Mouse (Mus musculus) limb, embryonic 13.5 days (tissue): ENCODE data around the gene Hecw2. TPM values are rescaled to one million over a fixed set of nuclear protein-coding genes. Genes with fewer than 3 reads are reported as not detected.

Experiments used
- ATAC-seq: fragments of 200-750 bp; cut with Nextera tagmentation; 2 replicates; pipeline ENCODE4 v1.8.0; 2017; ENCODE audit warnings: low read depth, moderate number of reproducible peaks, moderate TSS enrichment; ENCODE audit not compliant: low FRiP score
- H3K27ac ChIP-seq: fragments of 300-500 bp; sonication (generic); 2 replicates; pipeline ENCODE4 v1.5.1; 2015; ENCODE audit warnings: inconsistent platforms, mild to moderate bottlenecking, moderate library complexity
- H3K27me3 ChIP-seq: fragments of 300-500 bp; sonication (generic); 2 replicates; pipeline ENCODE4 v1.6.1; 2015; ENCODE audit warnings: mild to moderate bottlenecking, inconsistent platforms
- H3K36me3 ChIP-seq: fragments of 300-500 bp; sonication (generic); 2 replicates; pipeline ENCODE4 v1.6.1; 2015; ENCODE audit warnings: inconsistent platforms, mild to moderate bottlenecking, moderate library complexity
- H3K4me1 ChIP-seq: fragments of 300-500 bp; sonication (generic); 2 replicates; pipeline ENCODE4 v1.6.1; 2015; ENCODE audit warnings: inconsistent platforms
- H3K4me2 ChIP-seq: fragments of 300-500 bp; sonication (generic); replicated peaks from 2 replicates; pipeline ENCODE4 v1.6.1; 2015; ENCODE audit warnings: inconsistent platforms, mild to moderate bottlenecking, moderate library complexity
- H3K4me3 ChIP-seq: fragments of 300-500 bp; sonication (generic); 2 replicates; pipeline ENCODE4 v1.5.1; 2015; ENCODE audit warnings: moderate library complexity, mild to moderate bottlenecking, inconsistent platforms
- H3K9ac ChIP-seq: fragments of 300-500 bp; sonication (generic); 2 replicates; pipeline ENCODE4 v1.6.1; 2015; ENCODE audit warnings: mild to moderate bottlenecking, inconsistent platforms
- H3K9me3 ChIP-seq: fragments of 300-500 bp; sonication (generic); 2 replicates; pipeline ENCODE4 v1.6.1; 2016; ENCODE audit warnings: inconsistent platforms
- WGBS: fragments of 180-500 bp; shearing (Covaris S2); methylation state at CpG from one replicate; pipeline ENCODE4 v1.1.7; 2015; 5-methylcytosine and 5-hydroxymethylcytosine counted together
- polyA plus RNA-seq: library from polyadenylated mRNA; unstranded; fragments of >200 nt; fragmentation: Nextera tagmentation; extraction: Ambion mirVana; gene quantifications from 2 replicates; pipeline ENCODE4 v1.2.1, GENCODE M21; 2015

Gene Hecw2
- polyA plus RNA-seq, 1 experiment from 2014 or later = 3.7 TPM

GRCm38 (mm10) chr1:54109255-54109654 is 85.7 kb downstream of the Hecw2 start:
- H3K4me3 ChIP-seq = no peak overlapping the region
- H3K36me3 ChIP-seq = no peaks in the 10 kb centered on the region
- WGBS = 41% methylated on average over 5 of the region's 5 CpGs
- H3K4me1 ChIP-seq = peaks cover 4% of the 10 kb centered on the region; the same call in 1 of the 2 replicates
- no peaks in the 10 kb centered on the region for H3K27me3 ChIP-seq
- no peak for ATAC-seq
- no peak overlapping the region for H3K27ac ChIP-seq
- H3K9ac ChIP-seq = no peak overlapping the region
- no peaks in the 10 kb centered on the region for H3K9me3 ChIP-seq
- H3K4me2 ChIP-seq = no peak overlapping the region

- Histone ChIP-seq H3K9ac (no peak overlapping the region), H3K4me2 (no peak overlapping the region), H3K27me3 (no peaks in the 10 kb centered on the region), H3K36me3 (no peaks in the 10 kb centered on the region), H3K4me1 (peaks cover 4% of the 10 kb centered on the region; the same call in 1 of the 2 replicates), H3K9me3 (no peaks in the 10 kb centered on the region), H3K4me3 (no peak overlapping the region), H3K27ac (no peak overlapping the region)
- no peak for ATAC-seq
- 86% methylated on average over 3 of the region's 3 CpGs for WGBS
Measured at GRCm38 (mm10) chr1:54106756-54107155, 88.2 kb downstream of the Hecw2 start.

GRCm38 (mm10) chr1:54079708-54080107 is 115.3 kb downstream of the Hecw2 start:
- no peak for ATAC-seq
- H3K9me3 ChIP-seq = no peaks in the 10 kb centered on the region
- H3K27ac ChIP-seq = no peak overlapping the region
- H3K4me1 ChIP-seq = no peaks in the 10 kb centered on the region
- 83% methylated on average over 3 of the region's 3 CpGs for WGBS
- no peak overlapping the region for H3K4me2 ChIP-seq
- no peaks in the 10 kb centered on the region for H3K36me3 ChIP-seq
- H3K4me3 ChIP-seq = no peak overlapping the region
- H3K27me3 ChIP-seq = no peaks in the 10 kb centered on the region
- H3K9ac ChIP-seq = no peak overlapping the region

- Histone ChIP-seq H3K9me3 (no peaks in the 10 kb centered on the region), H3K27ac (no peak overlapping the region), H3K9ac (no peak overlapping the region), H3K4me3 (no peak overlapping the region), H3K27me3 (no peaks in the 10 kb centered on the region), H3K4me1 (peaks cover 4% of the 10 kb centered on the region; the same call in 1 of the 2 replicates), H3K36me3 (no peaks in the 10 kb centered on the region), H3K4me2 (no peak overlapping the region)
- no peak for ATAC-seq
- 42% methylated on average over 1 of the region's 1 CpGs for WGBS
Measured at GRCm38 (mm10) chr1:54074456-54074855, 120.5 kb downstream of the Hecw2 start.

- Histone ChIP-seq H3K4me3 (no peak overlapping the region), H3K4me1 (peaks cover 4% of the 10 kb centered on the region; the same call in 1 of the 2 replicates), H3K36me3 (no peaks in the 10 kb centered on the region), H3K9me3 (no peaks in the 10 kb centered on the region), H3K27ac (no peak overlapping the region), H3K4me2 (no peak overlapping the region), H3K9ac (no peak overlapping the region), H3K27me3 (no peaks in the 10 kb centered on the region)
- no peak for ATAC-seq
- 47% methylated on average over 2 of the region's 2 CpGs for WGBS
Measured at GRCm38 (mm10) chr1:54070121-54070520, 124.8 kb downstream of the Hecw2 start.

GRCm38 (mm10) chr1:54068248-54068647 is 126.7 kb downstream of the Hecw2 start:
- no peak overlapping the region for H3K4me2 ChIP-seq
- H3K27me3 ChIP-seq = no peaks in the 10 kb centered on the region
- no peaks in the 10 kb centered on the region for H3K9me3 ChIP-seq
- no peaks in the 10 kb centered on the region for H3K36me3 ChIP-seq
- no peak overlapping the region for H3K9ac ChIP-seq
- 72% methylated on average over 1 of the region's 1 CpGs for WGBS
- peaks cover 4% of the 10 kb centered on the region; the same call in 1 of the 2 replicates for H3K4me1 ChIP-seq
- H3K4me3 ChIP-seq = no peak overlapping the region
- ATAC-seq = no peak
- H3K27ac ChIP-seq = no peak overlapping the region

GRCm38 (mm10) chr1:54065434-54065833 is 129.5 kb downstream of the Hecw2 start:
- Histone ChIP-seq H3K4me1 (peaks cover 4% of the 10 kb centered on the region; the same call in 1 of the 2 replicates), H3K9ac (no peak overlapping the region), H3K4me3 (no peak overlapping the region), H3K27ac (no peak overlapping the region), H3K4me2 (no peak overlapping the region), H3K9me3 (no peaks in the 10 kb centered on the region), H3K36me3 (no peaks in the 10 kb centered on the region), H3K27me3 (no peaks in the 10 kb centered on the region)
- WGBS = 58% methylated on average over 1 of the region's 1 CpGs
- ATAC-seq = no peak

- no peaks in the 10 kb centered on the region for H3K9me3 ChIP-seq
- no peak for ATAC-seq
- 83% methylated on average over 2 of the region's 2 CpGs for WGBS
- no peaks in the 10 kb centered on the region for H3K4me1 ChIP-seq
- H3K9ac ChIP-seq = no peak overlapping the region
- H3K4me2 ChIP-seq = no peak overlapping the region
- no peaks in the 10 kb centered on the region for H3K27me3 ChIP-seq
- H3K27ac ChIP-seq = no peak overlapping the region
- H3K36me3 ChIP-seq = no peaks in the 10 kb centered on the region
- H3K4me3 ChIP-seq = no peak overlapping the region
Measured at GRCm38 (mm10) chr1:54061078-54061477, 133.9 kb downstream of the Hecw2 start.

- Histone ChIP-seq H3K36me3 (no peaks in the 10 kb centered on the region), H3K27ac (no peak overlapping the region), H3K4me2 (no peak overlapping the region), H3K9me3 (no peaks in the 10 kb centered on the region), H3K4me1 (no peaks in the 10 kb centered on the region), H3K9ac (no peak overlapping the region), H3K4me3 (no peak overlapping the region), H3K27me3 (no peaks in the 10 kb centered on the region)
- ATAC-seq = no peak
- WGBS = 86% methylated on average over 1 of the region's 1 CpGs
Measured at GRCm38 (mm10) chr1:54059731-54060130, 135.2 kb downstream of the Hecw2 start.

- Histone ChIP-seq H3K4me3 (no peak overlapping the region), H3K4me2 (no peak overlapping the region), H3K9me3 (peaks cover 4% of the 10 kb centered on the region; the same call in 1 of the 2 replicates), H3K36me3 (no peaks in the 10 kb centered on the region), H3K27me3 (no peaks in the 10 kb centered on the region), H3K27ac (no peak overlapping the region), H3K9ac (no peak overlapping the region), H3K4me1 (no peaks in the 10 kb centered on the region)
- no peak for ATAC-seq
Measured at GRCm38 (mm10) chr1:54052771-54053170, 142.2 kb downstream of the Hecw2 start.

- H3K36me3 ChIP-seq = no peaks in the 10 kb centered on the region
- no peaks in the 10 kb centered on the region for H3K9me3 ChIP-seq
- no peak overlapping the region for H3K4me2 ChIP-seq
- WGBS = 56% methylated on average over 1 of the region's 1 CpGs
- no peak overlapping the region for H3K4me3 ChIP-seq
- ATAC-seq = no peak
- no peak overlapping the region for H3K9ac ChIP-seq
- no peaks in the 10 kb centered on the region for H3K4me1 ChIP-seq
- no peaks in the 10 kb centered on the region for H3K27me3 ChIP-seq
- H3K27ac ChIP-seq = no peak overlapping the region
Measured at GRCm38 (mm10) chr1:54046923-54047322, 148.0 kb downstream of the Hecw2 start.

- no peaks in the 10 kb centered on the region for H3K9me3 ChIP-seq
- H3K4me3 ChIP-seq = no peak overlapping the region
- no peaks in the 10 kb centered on the region for H3K4me1 ChIP-seq
- H3K36me3 ChIP-seq = no peaks in the 10 kb centered on the region
- 35% methylated on average over 2 of the region's 2 CpGs for WGBS
- ATAC-seq = no peak
- no peak overlapping the region for H3K27ac ChIP-seq
- H3K9ac ChIP-seq = no peak overlapping the region
- no peaks in the 10 kb centered on the region for H3K27me3 ChIP-seq
- H3K4me2 ChIP-seq = no peak overlapping the region
Measured at GRCm38 (mm10) chr1:54039062-54039461, 155.9 kb downstream of the Hecw2 start.

- 75% methylated on average over 2 of the region's 2 CpGs for WGBS
Measured at GRCm38 (mm10) chr1:54017686-54018085, 177.3 kb downstream of the Hecw2 start.

More at GRCm38 (mm10) chr1:54017686-54018085, 177.3 kb downstream of the Hecw2 start:
- ATAC-seq = no peak
- Histone ChIP-seq H3K4me1 (no peaks in the 10 kb centered on the region), H3K36me3 (no peaks in the 10 kb centered on the region), H3K4me3 (no peak overlapping the region), H3K27ac (no peak overlapping the region), H3K9ac (no peak overlapping the region), H3K4me2 (no peak overlapping the region), H3K27me3 (no peaks in the 10 kb centered on the region), H3K9me3 (no peaks in the 10 kb centered on the region)
